Mouse (Mus musculus): ENCODE data around the gene Ldhb.
"Not testable (repeated sequence)": the region's sequence is repeated elsewhere in the genome, so short reads cannot be mapped to it uniquely, and the experiment has no call there.

Gene Ldhb

GRCm38 (mm10) chr6:142507785-142508162, at the start of gene Ldhb:
Ldhb (minus strand) TSS chr6:142507957.
- DNase-seq (ENCODE audit: low spot score in 2 of 2): peak; percentile 93 to 94

GRCm38 (mm10) chr6:142555988-142556387, 48.2 kb upstream of the Ldhb start:
- DNase-seq (ENCODE audit: low spot score in 2 of 2): no peak

- no peak for DNase-seq (ENCODE audit: low spot score in 2 of 2)
Measured at GRCm38 (mm10) chr6:142551482-142551881, 43.7 kb upstream of the Ldhb start.

- DNase-seq (ENCODE audit: low spot score in 2 of 2): no peak
Measured at GRCm38 (mm10) chr6:142550871-142551270, 43.1 kb upstream of the Ldhb start.

GRCm38 (mm10) chr6:142548377-142548776, 40.6 kb upstream of the Ldhb start:
- no peak for DNase-seq (ENCODE audit: low spot score in 2 of 2)

GRCm38 (mm10) chr6:142545132-142545531, 37.4 kb upstream of the Ldhb start:
- DNase-seq (ENCODE audit: low spot score in 2 of 2): no peak

- no peak for DNase-seq (ENCODE audit: low spot score in 2 of 2)
Measured at GRCm38 (mm10) chr6:142543648-142544047, 35.9 kb upstream of the Ldhb start.

GRCm38 (mm10) chr6:142542800-142543175, 35.0 kb upstream of the Ldhb start:
- no peak for DNase-seq (ENCODE audit: low spot score in 2 of 2)

- DNase-seq (ENCODE audit: low spot score in 2 of 2): no peak
Measured at GRCm38 (mm10) chr6:142542082-142542799, 34.5 kb upstream of the Ldhb start.

- DNase-seq (ENCODE audit: low spot score in 2 of 2): no peak
Measured at GRCm38 (mm10) chr6:142540561-142541160, 32.9 kb upstream of the Ldhb start.

GRCm38 (mm10) chr6:142540131-142540530, 32.4 kb upstream of the Ldhb start:
- DNase-seq (ENCODE audit: low spot score in 2 of 2): no peak

GRCm38 (mm10) chr6:142538503-142538902, 30.7 kb upstream of the Ldhb start:
- DNase-seq (ENCODE audit: low spot score in 2 of 2): no peak

- DNase-seq (ENCODE audit: low spot score in 2 of 2): no peak
Measured at GRCm38 (mm10) chr6:142533412-142533811, 25.7 kb upstream of the Ldhb start.

- no peak for DNase-seq (ENCODE audit: low spot score in 2 of 2)
Measured at GRCm38 (mm10) chr6:142532686-142533085, 24.9 kb upstream of the Ldhb start.

- no peak for DNase-seq (ENCODE audit: low spot score in 2 of 2)
Measured at GRCm38 (mm10) chr6:142532141-142532540, 24.4 kb upstream of the Ldhb start.

GRCm38 (mm10) chr6:142530378-142530777, 22.6 kb upstream of the Ldhb start:
- no peak for DNase-seq (ENCODE audit: low spot score in 2 of 2)

- no peak for DNase-seq (ENCODE audit: low spot score in 2 of 2)
Measured at GRCm38 (mm10) chr6:142529680-142530079, 21.9 kb upstream of the Ldhb start.

GRCm38 (mm10) chr6:142527931-142528562, 20.3 kb upstream of the Ldhb start:
- no peak for DNase-seq (ENCODE audit: low spot score in 2 of 2)

- peak; percentile 73 to 78 for DNase-seq (ENCODE audit: low spot score in 2 of 2)
Measured at GRCm38 (mm10) chr6:142524635-142525308, 17.0 kb upstream of the Ldhb start.

GRCm38 (mm10) chr6:142521591-142522110, 13.9 kb upstream of the Ldhb start:
- DNase-seq (ENCODE audit: low spot score in 2 of 2): no peak

GRCm38 (mm10) chr6:142519110-142519509, 11.4 kb upstream of the Ldhb start:
- DNase-seq (ENCODE audit: low spot score in 2 of 2): no peak

GRCm38 (mm10) chr6:142515379-142515778, 7.6 kb upstream of the Ldhb start:
- DNase-seq (ENCODE audit: low spot score in 2 of 2): not testable (repeated sequence)

Measured in right cerebral cortex, adult 2 months (tissue).